8 mouse cellular contexts compared by ENCODE assay signal in genomic region chr3:38887381-38887991, GRCm38 (mm10). TPM values are rescaled to one million over a fixed set of nuclear protein-coding genes. Genes with fewer than 3 reads are reported as not detected.
DNase-seq lines count a peak whose midpoint lies in the region; ATAC-seq and TF ChIP-seq lines count a peak whose summit lies in the region.

No protein-coding gene starts in this region.

- ATAC-seq in Patski, result peak; percentile 19
- ATAC-seq in heart, embryonic 15.5 days (replicated peaks; ENCODE audit: insufficient number of reproducible peaks, insufficient read depth, low FRiP score, low read depth), result no peak
- ATAC-seq in monocyte, adult 5-6 weeks (replicated peaks; ENCODE audit: insufficient number of reproducible peaks, low FRiP score, low TSS enrichment, poor library complexity, severe bottlenecking), result no peak

- H3K36me3 ChIP-seq in heart, embryonic 15.5 days, result peaks cover 16% of the 10 kb centered on the region; the same call in 1 of the 2 replicates

- H3K4me3 ChIP-seq in embryonic fibroblast, embryonic 13.5 days (ENCODE audit: insufficient read depth, low read length), result peak overlapping the region; percentile 75
- H3K4me3 ChIP-seq in heart, embryonic 15.5 days, result peak overlapping the region; percentile 86
- peak overlapping the region; percentile 69 for H3K4me3 ChIP-seq in olfactory bulb, adult 2 months (ENCODE audit: insufficient read depth, low read depth, low read length)

- CTCF ChIA-PET in Patski (lab: Charles Lee), result interaction anchor here (1.0 to 1.6 kb wide), 7 partner anchors 10 to 605 kb away, joined by 3 to 7 read pairs (median 4); no protein-coding TSS in a partner anchor

- peak; percentile 8 for DNase-seq in B cell, adult 2 months
- peak; percentile 17 for DNase-seq in Patski (ENCODE audit: low read depth, low spot score)
- peak; percentile 81 for DNase-seq in kidney, postnatal 10 days
- peak; percentile 20 to 38 for DNase-seq in lung, adult 18-20 months

- no peaks in the 10 kb centered on the region for H3K9me3 ChIP-seq in heart, embryonic 15.5 days (replicated peaks)

- peaks cover 1% of the 10 kb centered on the region for H3K4me1 ChIP-seq in embryonic fibroblast, embryonic 13.5 days (ENCODE audit: control insufficient read depth, insufficient read depth, low read length)
- peaks cover 37% of the 10 kb centered on the region for H3K4me1 ChIP-seq in heart, embryonic 15.5 days (replicated peaks)
- H3K4me1 ChIP-seq in olfactory bulb, adult 2 months (ENCODE audit: control insufficient read depth, insufficient read depth, low read length), result peaks cover 24% of the 10 kb centered on the region

- H3K27ac ChIP-seq in embryonic fibroblast, embryonic 13.5 days (ENCODE audit: insufficient read depth, low read length), result no peak overlapping the region
- no peak overlapping the region for H3K27ac ChIP-seq in heart, embryonic 15.5 days
- no peak overlapping the region for H3K27ac ChIP-seq in olfactory bulb, adult 2 months (ENCODE audit: insufficient read depth, low read depth, low read length)

- POLR2A ChIA-PET in Patski (lab: Charles Lee), result interaction anchor here (1.0 kb wide), 1 partner anchor 11 kb away, joined by 4 read pairs; no protein-coding TSS in a partner anchor

- in situ Hi-C loops in Patski (cut with MboI; ENCODE audit: low pct_unique_long_range_greater_than_20kb), result loop anchor here (5.0 to 10.0 kb wide), 3 partner anchors 335 to 1115 kb away; no protein-coding TSS in a partner anchor

- peak overlapping the region; percentile 75 for H3K9ac ChIP-seq in heart, embryonic 15.5 days

- TF ChIP-seq CTCF in Patski (IDR thresholded peaks at IDR 0.05), result no peak
- TF ChIP-seq CTCF in embryonic fibroblast, embryonic 13.5 days (IDR thresholded peaks at IDR 0.05; ENCODE audit: borderline replicate concordance, insufficient read depth, low read length), result peak; percentile 46; the same call in 1 of the 2 replicates
- peak; percentile 52 for TF ChIP-seq CTCF in olfactory bulb, adult 2 months (IDR thresholded peaks at IDR 0.05; ENCODE audit: insufficient read depth, low read depth, low read length)

- H3K4me2 ChIP-seq in heart, embryonic 15.5 days, result peak overlapping the region; percentile 89

- H3K27me3 ChIP-seq in Patski, result no peaks in the 10 kb centered on the region
- no peaks in the 10 kb centered on the region; the same call in 1 of the 2 replicates for H3K27me3 ChIP-seq in heart, embryonic 15.5 days

- no peak for TF ChIP-seq POLR2A in embryonic fibroblast, embryonic 13.5 days (IDR thresholded peaks at IDR 0.05; ENCODE audit: low read depth, low read length)
- TF ChIP-seq POLR2A in olfactory bulb, adult 2 months (IDR thresholded peaks at IDR 0.05; ENCODE audit: insufficient read depth, low read depth, low read length), result no peak

- WGBS in heart, embryonic 15.5 days, result under 1% methylated on average over 47 of the region's 47 CpGs
- WGBS in olfactory bulb, adult 2 months, result under 1% methylated on average over 47 of the region's 47 CpGs

RNA-seq across cellular contexts. Expression of gene Fat4, which starts 0.7 kb away (rescaled TPM):
- 3.5 TPM for polyA plus RNA-seq in Patski (2021)
- polyA plus RNA-seq in embryonic fibroblast, embryonic 13.5 days (2011; ENCODE audit: insufficient read length, low read depth, missing spikeins), result 35.1 and 67.9 TPM in 2 replicates
- polyA plus RNA-seq in heart, embryonic 15.5 days (2015; fragmentation: Nextera tagmentation; extraction: Ambion mirVana), result 2.4 and 3.5 TPM in 2 replicates
- not detected in 2 replicates for polyA plus RNA-seq in olfactory bulb, adult 2 months (2012; ENCODE audit: insufficient read depth, insufficient read length, low replicate concordance, missing spikeins)
- not detected in 3 replicates for total RNA-seq in monocyte, adult 5-6 weeks (2017)

Comparison
In these comparisons a context has a peak if more than half of its experiments do, and no peak if none do; other contexts are left out.
1. DNase-seq: peak in every context shown above with its lines; median percentile 81 in kidney, postnatal 10 days; 29 in lung, adult 18-20 months; 17 in Patski; 8 in B cell, adult 2 months.